Mouse (Mus musculus): ENCODE measurements at regions not wholly inside any gene's neighbourhood (a gene's known extent, or its start where the extent isn't known, plus 50 kb on each side); places are given as distances from the start of the nearest gene placed in this dataset.

- TF ChIP-seq GABPA (IDR thresholded peaks at IDR 0.05; ENCODE audit: low read depth, low read length) (no peak), BHLHE40 (IDR thresholded peaks at IDR 0.05; ENCODE audit: borderline replicate concordance, low read depth, low read length) (no peak), JUND (IDR thresholded peaks at IDR 0.05; ENCODE audit: low read depth, low read length) (no peak), POLR2AphosphoS5 (IDR thresholded peaks at IDR 0.05; ENCODE audit: borderline replicate concordance, low read depth, low read length) (no peak), CTCF (IDR thresholded peaks at IDR 0.05 in 2 of 3, conservative IDR thresholded peaks at IDR 0.05 in 1 of 3; ENCODE audit: control insufficient read depth in 1 of 3, insufficient read depth in 1 of 3, low read depth in 2 of 3, low read length in 3 of 3, poor library complexity in 1 of 3, severe bottlenecking in 1 of 3) (no peak), TBP (IDR thresholded peaks at IDR 0.05; ENCODE audit: low read depth, low read length) (no peak), E2F4 (IDR thresholded peaks at IDR 0.05; ENCODE audit: borderline replicate concordance, low read depth, low read length) (no peak), TCF12 (IDR thresholded peaks at IDR 0.05; ENCODE audit: low read depth, low read length) (no peak), MAX (IDR thresholded peaks at IDR 0.05; ENCODE audit: low read length) (no peak), HCFC1 (IDR thresholded peaks at IDR 0.05; ENCODE audit: low read depth, low read length) (no peak)
These were observed 130.1 kb upstream of the Krr1 start for GRCm38 (mm10) chr10:111842321-111842775.

All from MEL (cell line).